Mouse (Mus musculus): ENCODE data around the gene Mrrf. TPM values are rescaled to one million over a fixed set of nuclear protein-coding genes. Genes with fewer than 3 reads are reported as not detected.

The Mrrf gene
- polyA plus RNA-seq, 1 experiment from 2014 or later: 14.6 TPM

GRCm38 (mm10) chr2:36099739-36100138, 36.5 kb upstream of the Mrrf start:
- Histone ChIP-seq H3K36me3 (ENCODE audit: control insufficient read depth, insufficient read depth) (no peaks in the 10 kb centered on the region), H3K9me3 (replicated peaks; ENCODE audit: control insufficient read depth, low read length) (no peaks in the 10 kb centered on the region), H3K9ac (ENCODE audit: low read depth, low read length) (no peak overlapping the region), H3K4me1 (ENCODE audit: control insufficient read depth, low read depth, low read length) (no peaks in the 10 kb centered on the region; the same call in 1 of the 2 replicates), H3K4me2 (ENCODE audit: low read depth, low read length) (no peak overlapping the region), H3K27ac (ENCODE audit: low read length) (no peak overlapping the region), H3K27me3 (ENCODE audit: control insufficient read depth, insufficient read depth, low read depth, low read length) (peaks cover 100% of the 10 kb centered on the region), H3K4me3 (ENCODE audit: low read depth, low read length) (no peak overlapping the region)
- ATAC-seq (ENCODE audit: low read depth): no peak
- WGBS (ENCODE audit: insufficient replicate concordance): 18% methylated on average over 6 of the region's 6 CpGs

DNA sequence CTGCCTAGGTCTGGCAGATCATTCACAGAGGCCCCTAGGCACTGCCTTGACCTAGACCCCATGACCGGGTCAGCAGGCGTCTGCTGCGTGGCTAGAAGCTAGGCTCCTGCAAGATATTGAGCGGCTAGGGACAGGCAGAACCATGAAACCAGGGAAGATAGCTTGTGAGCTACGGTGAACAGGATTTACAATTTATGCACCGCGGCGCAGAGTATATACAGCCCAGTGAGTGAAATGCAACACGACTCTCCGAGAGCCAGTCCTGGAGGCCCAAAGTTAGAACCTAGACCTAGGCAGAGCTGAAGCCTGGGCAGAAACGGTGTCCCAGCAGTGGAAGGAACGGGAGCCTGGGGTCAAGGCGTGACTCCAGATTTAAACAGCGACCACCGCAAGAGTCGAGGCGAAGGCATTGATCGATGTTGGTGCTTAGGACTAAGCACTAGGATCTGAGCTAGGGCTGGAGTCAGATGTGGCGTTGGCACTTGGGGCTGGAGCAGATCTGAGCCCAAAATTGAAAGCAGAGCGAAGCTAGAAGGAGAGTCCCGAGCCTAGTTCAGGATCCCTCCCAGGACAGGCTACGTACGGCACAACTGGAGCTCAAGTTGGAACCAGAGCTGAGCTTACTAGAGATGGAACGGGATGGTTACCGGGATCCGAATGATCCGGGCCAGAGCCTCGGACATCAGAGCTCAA, 34.2 kb upstream of the Mrrf start:
- Histone ChIP-seq H3K36me3 (ENCODE audit: control insufficient read depth, insufficient read depth) (no peaks in the 10 kb centered on the region), H3K27ac (ENCODE audit: low read length) (no peak overlapping the region), H3K4me2 (ENCODE audit: low read depth, low read length) (peak overlapping the region; percentile 1; the same call in 1 of the 2 replicates), H3K9ac (ENCODE audit: low read depth, low read length) (no peak overlapping the region), H3K27me3 (ENCODE audit: control insufficient read depth, insufficient read depth, low read depth, low read length) (peaks cover 99% of the 10 kb centered on the region), H3K9me3 (replicated peaks; ENCODE audit: control insufficient read depth, low read length) (no peaks in the 10 kb centered on the region), H3K4me3 (ENCODE audit: low read depth, low read length) (no peak overlapping the region), H3K4me1 (ENCODE audit: control insufficient read depth, low read depth, low read length) (no peaks in the 10 kb centered on the region; the same call in none of the 2 replicates)
- WGBS (ENCODE audit: insufficient replicate concordance): 5% methylated on average over 28 of the region's 28 CpGs
- ATAC-seq (ENCODE audit: low read depth): no peak

GRCm38 (mm10) chr2:36102559-36102946, 33.6 kb upstream of the Mrrf start:
- ATAC-seq (ENCODE audit: low read depth): no peak; the same call in 1 of the 2 replicates
- no peaks in the 10 kb centered on the region; the same call in none of the 2 replicates for H3K4me1 ChIP-seq (ENCODE audit: control insufficient read depth, low read depth, low read length)
- H3K4me2 ChIP-seq (ENCODE audit: low read depth, low read length): peak overlapping the region; percentile 1; the same call in 1 of the 2 replicates
- no peaks in the 10 kb centered on the region for H3K9me3 ChIP-seq (replicated peaks; ENCODE audit: control insufficient read depth, low read length)
- no peak overlapping the region for H3K4me3 ChIP-seq (ENCODE audit: low read depth, low read length)
- no peak overlapping the region for H3K27ac ChIP-seq (ENCODE audit: low read length)
- H3K36me3 ChIP-seq (ENCODE audit: control insufficient read depth, insufficient read depth): no peaks in the 10 kb centered on the region
- no peak overlapping the region for H3K9ac ChIP-seq (ENCODE audit: low read depth, low read length)
- 4% methylated on average over 21 of the region's 21 CpGs for WGBS (ENCODE audit: insufficient replicate concordance)
- peaks cover 98% of the 10 kb centered on the region for H3K27me3 ChIP-seq (ENCODE audit: control insufficient read depth, insufficient read depth, low read depth, low read length)

DNA sequence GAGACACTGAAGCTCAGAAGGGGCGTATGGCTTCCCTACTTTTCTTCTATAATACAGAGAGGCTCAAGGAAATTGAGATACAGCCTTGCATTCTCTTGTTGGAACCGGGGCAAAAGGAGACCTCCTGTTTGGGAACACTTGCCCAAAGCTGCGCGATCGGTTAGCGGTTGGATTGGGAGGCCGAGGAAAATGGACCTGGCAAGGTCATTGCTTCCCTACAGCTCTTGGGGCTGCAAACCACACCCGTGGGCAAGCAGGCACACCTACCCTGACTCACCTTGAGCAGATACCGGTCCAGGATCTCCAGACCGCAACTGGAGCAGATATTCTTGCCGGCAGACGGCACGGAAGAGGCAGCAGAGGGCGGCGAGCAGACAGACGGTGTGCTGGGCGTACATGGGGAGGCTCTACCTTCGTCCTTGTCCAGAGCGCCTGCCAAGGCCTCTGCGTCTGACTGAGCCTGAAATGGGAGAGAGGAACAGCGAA, 33.1 kb upstream of the Mrrf start:
- peaks cover 98% of the 10 kb centered on the region for H3K27me3 ChIP-seq (ENCODE audit: control insufficient read depth, insufficient read depth, low read depth, low read length)
- H3K36me3 ChIP-seq (ENCODE audit: control insufficient read depth, insufficient read depth): no peaks in the 10 kb centered on the region
- no peaks in the 10 kb centered on the region for H3K9me3 ChIP-seq (replicated peaks; ENCODE audit: control insufficient read depth, low read length)
- no peak overlapping the region for H3K9ac ChIP-seq (ENCODE audit: low read depth, low read length)
- H3K4me2 ChIP-seq (ENCODE audit: low read depth, low read length): 0 out of 2 replicates have a peak overlapping the region, but pooled peaks have one; percentile 24
- no peak overlapping the region for H3K27ac ChIP-seq (ENCODE audit: low read length)
- WGBS (ENCODE audit: insufficient replicate concordance): 5% methylated on average over 21 of the region's 21 CpGs
- no peak for ATAC-seq (ENCODE audit: low read depth)
- no peaks in the 10 kb centered on the region; the same call in none of the 2 replicates for H3K4me1 ChIP-seq (ENCODE audit: control insufficient read depth, low read depth, low read length)
- peak overlapping the region; percentile 20; the same call in 1 of the 2 replicates for H3K4me3 ChIP-seq (ENCODE audit: low read depth, low read length)

DNA sequence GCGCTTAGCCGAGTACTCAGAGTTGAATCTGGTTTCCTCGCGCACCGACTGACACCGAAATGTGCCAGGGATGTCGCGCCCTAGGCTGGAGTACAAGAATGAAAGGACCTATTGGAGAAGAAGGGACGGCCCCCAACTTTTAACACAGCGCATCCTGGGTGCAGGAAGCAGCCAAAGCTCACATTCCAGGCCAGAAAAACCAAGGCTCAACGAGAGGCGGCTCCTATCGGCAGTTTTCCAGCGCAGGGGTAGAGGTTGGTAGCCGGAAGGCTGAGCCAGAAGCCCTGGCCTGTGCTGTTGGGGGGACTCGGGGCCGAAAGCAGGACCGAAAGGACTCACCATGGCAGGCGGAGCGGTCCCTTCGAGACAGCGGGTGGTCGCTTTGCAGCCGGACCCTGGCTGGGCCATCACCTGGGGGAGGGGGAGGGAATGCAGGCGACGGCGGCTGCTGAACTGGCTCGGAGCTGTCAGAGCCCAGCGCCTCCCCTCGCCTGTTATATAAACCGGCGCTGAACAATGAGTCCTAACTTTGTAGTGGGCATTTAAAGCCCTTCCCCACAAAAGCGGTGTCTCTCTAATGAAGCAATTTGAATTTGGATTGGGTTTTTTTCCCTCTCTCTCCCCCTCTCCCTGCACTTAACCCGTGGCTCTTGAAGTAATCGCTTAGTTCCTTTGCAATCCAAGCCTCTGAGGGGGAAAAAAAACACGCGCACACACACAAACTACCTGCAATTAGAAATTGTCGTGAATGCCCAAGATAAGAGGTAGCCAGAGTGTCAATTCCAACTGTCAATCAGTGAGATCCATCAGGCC, 32.4 kb upstream of the Mrrf start:
- Histone ChIP-seq H3K9me3 (replicated peaks; ENCODE audit: control insufficient read depth, low read length) (no peaks in the 10 kb centered on the region), H3K27me3 (ENCODE audit: control insufficient read depth, insufficient read depth, low read depth, low read length) (peaks cover 97% of the 10 kb centered on the region), H3K36me3 (ENCODE audit: control insufficient read depth, insufficient read depth) (no peaks in the 10 kb centered on the region), H3K4me2 (ENCODE audit: low read depth, low read length) (peak overlapping the region; percentile 53; the same call in 1 of the 2 replicates), H3K4me3 (ENCODE audit: low read depth, low read length) (peak overlapping the region; percentile 20; the same call in 1 of the 2 replicates), H3K27ac (ENCODE audit: low read length) (no peak overlapping the region), H3K9ac (ENCODE audit: low read depth, low read length) (no peak overlapping the region), H3K4me1 (ENCODE audit: control insufficient read depth, low read depth, low read length) (no peaks in the 10 kb centered on the region; the same call in none of the 2 replicates)
- ATAC-seq (ENCODE audit: low read depth): no peak
- 1% methylated on average over 38 of the region's 38 CpGs for WGBS (ENCODE audit: insufficient replicate concordance)

GRCm38 (mm10) chr2:36104436-36104955, 31.7 kb upstream of the Mrrf start:
- Histone ChIP-seq H3K4me1 (ENCODE audit: control insufficient read depth, low read depth, low read length) (no peaks in the 10 kb centered on the region; the same call in none of the 2 replicates), H3K9me3 (replicated peaks; ENCODE audit: control insufficient read depth, low read length) (no peaks in the 10 kb centered on the region), H3K27me3 (ENCODE audit: control insufficient read depth, insufficient read depth, low read depth, low read length) (peaks cover 95% of the 10 kb centered on the region), H3K4me3 (ENCODE audit: low read depth, low read length) (peak overlapping the region; percentile 33), H3K9ac (ENCODE audit: low read depth, low read length) (no peak overlapping the region), H3K27ac (ENCODE audit: low read length) (no peak overlapping the region), H3K4me2 (ENCODE audit: low read depth, low read length) (peak overlapping the region; percentile 53; the same call in 1 of the 2 replicates), H3K36me3 (ENCODE audit: control insufficient read depth, insufficient read depth) (no peaks in the 10 kb centered on the region)
- WGBS (ENCODE audit: insufficient replicate concordance): under 1% methylated on average over 32 of the region's 32 CpGs
- no peak for ATAC-seq (ENCODE audit: low read depth)

- Histone ChIP-seq H3K4me1 (ENCODE audit: control insufficient read depth, low read depth, low read length) (no peaks in the 10 kb centered on the region; the same call in none of the 2 replicates), H3K27me3 (ENCODE audit: control insufficient read depth, insufficient read depth, low read depth, low read length) (peaks cover 91% of the 10 kb centered on the region), H3K4me2 (ENCODE audit: low read depth, low read length) (peak within 1 kb of the TSS; percentile 53), H3K36me3 (ENCODE audit: control insufficient read depth, insufficient read depth) (no peaks in the 10 kb centered on the region), H3K9ac (ENCODE audit: low read depth, low read length) (no peak within 1 kb of the TSS), H3K27ac (ENCODE audit: low read length) (no peak within 1 kb of the TSS), H3K9me3 (replicated peaks; ENCODE audit: control insufficient read depth, low read length) (no peaks in the 10 kb centered on the region), H3K4me3 (ENCODE audit: low read depth, low read length) (peak within 1 kb of the TSS; percentile 33)
- WGBS (ENCODE audit: insufficient replicate concordance): 1% methylated on average over 58 of the region's 58 CpGs
- ATAC-seq (ENCODE audit: low read depth): no peak
These were observed 31.0 kb upstream of the Mrrf start, which contains the start of gene Lhx6 for GRCm38 (mm10) chr2:36104956-36105741. Lhx6 (minus strand) TSS chr2:36105408.

DNA sequence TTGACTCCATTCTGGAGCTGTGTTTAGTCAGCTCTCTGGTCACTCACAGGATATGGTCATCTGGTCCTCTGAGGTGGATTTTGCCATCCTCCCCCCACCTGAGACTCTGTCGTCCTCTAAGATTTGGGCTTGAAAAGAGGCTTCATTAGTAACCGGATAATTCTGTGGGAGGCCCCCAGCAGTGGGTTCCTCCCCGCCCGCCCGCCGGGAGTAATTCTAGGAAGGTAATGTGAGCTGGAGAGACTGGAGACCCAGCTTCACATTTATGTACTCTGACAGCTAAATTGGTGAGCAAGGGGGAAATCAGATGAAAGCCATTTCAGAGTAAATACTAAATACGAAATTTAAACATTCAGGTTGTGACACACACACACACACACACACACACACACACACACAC, 27.6 kb upstream of the Mrrf start:
- no peak overlapping the region for H3K4me3 ChIP-seq (ENCODE audit: low read depth, low read length)
- no peak overlapping the region for H3K4me2 ChIP-seq (ENCODE audit: low read depth, low read length)
- no peak overlapping the region for H3K27ac ChIP-seq (ENCODE audit: low read length)
- WGBS (ENCODE audit: insufficient replicate concordance): 5% methylated on average over 7 of the region's 7 CpGs
- H3K9ac ChIP-seq (ENCODE audit: low read depth, low read length): no peak overlapping the region
- H3K4me1 ChIP-seq (ENCODE audit: control insufficient read depth, low read depth, low read length): no peaks in the 10 kb centered on the region; the same call in none of the 2 replicates
- peaks cover 63% of the 10 kb centered on the region for H3K27me3 ChIP-seq (ENCODE audit: control insufficient read depth, insufficient read depth, low read depth, low read length)
- H3K9me3 ChIP-seq (replicated peaks; ENCODE audit: control insufficient read depth, low read length): no peaks in the 10 kb centered on the region
- ATAC-seq (ENCODE audit: low read depth): no peak
- H3K36me3 ChIP-seq (ENCODE audit: control insufficient read depth, insufficient read depth): no peaks in the 10 kb centered on the region

Measured in liver, embryonic 16.5 days (tissue).